Mouse (Mus musculus) hindbrain, postnatal 0 days (tissue): ENCODE results near the gene Aunip. TPM values are rescaled to one million over a fixed set of nuclear protein-coding genes. Genes with fewer than 3 reads are reported as not detected.
A peak's percentile ranks its signal among the peaks of the same experiment; 100 is the strongest.

ENCODE experiments used
- ATAC-seq: fragments of 200-750 bp; cut with Nextera tagmentation; 2 replicates; pipeline ENCODE4 v1.8.0; 2017; ENCODE audit warnings: mild to moderate bottlenecking, moderate TSS enrichment, moderate library complexity
- DNase-seq: peaks from one replicate; pipeline ENCODE4 v3.0.0-alpha.2; 2015; ENCODE audit warnings: low spot score
- H3K27ac ChIP-seq: fragments of 300-500 bp; sonication (generic); 2 replicates; pipeline ENCODE4 v1.5.1; 2014; ENCODE audit warnings: mild to moderate bottlenecking
- H3K27me3 ChIP-seq: fragments of 300-500 bp; sonication (generic); 2 replicates; pipeline ENCODE4 v1.6.1; 2014; ENCODE audit warnings: low read length, mixed read lengths; ENCODE audit not compliant: insufficient read depth
- H3K36me3 ChIP-seq: fragments of 300-500 bp; sonication (generic); 2 replicates; pipeline ENCODE4 v1.6.1; 2014; ENCODE audit warnings: low read length, mixed read lengths; ENCODE audit not compliant: insufficient read depth
- H3K4me1 ChIP-seq: fragments of 300-500 bp; sonication (generic); 2 replicates; pipeline ENCODE4 v1.6.1; 2014; ENCODE audit warnings: antibody characterized with exemption, low read length, mixed read lengths; ENCODE audit not compliant: insufficient read depth
- H3K4me2 ChIP-seq: fragments of 300-500 bp; sonication (generic); 2 replicates; pipeline ENCODE4 v1.6.1; 2014; ENCODE audit warnings: low read depth, mild to moderate bottlenecking, low read length, moderate library complexity, mixed read lengths
- H3K4me3 ChIP-seq: fragments of 300-500 bp; sonication (generic); 2 replicates; pipeline ENCODE4 v1.5.1; 2014; ENCODE audit warnings: low read length
- H3K9ac ChIP-seq: fragments of 300-500 bp; sonication (generic); replicated peaks from 2 replicates; pipeline ENCODE4 v1.6.1; 2014; ENCODE audit warnings: mild to moderate bottlenecking, low read length, moderate library complexity, mixed read lengths
- H3K9me3 ChIP-seq: fragments of 300-500 bp; sonication (generic); 2 replicates; pipeline ENCODE4 v1.6.1; 2016; ENCODE audit warnings: low read length, mixed read lengths
- CTCF ChIP-seq: IDR thresholded peaks from 2 replicates; pipeline ENCODE4 v1.5.1; 2016; ENCODE audit warnings: antibody characterized with exemption, control low read depth, low read depth
- WGBS: fragments of 180-500 bp; shearing (Covaris S2); extraction: QIAGEN DNeasy Blood & Tissue Kit; methylation state at CpG from one replicate; pipeline ENCODE4 v1.1.7; 2014; 5-methylcytosine and 5-hydroxymethylcytosine counted together
- polyA plus RNA-seq: library from polyadenylated mRNA; unstranded; fragments of >200 nt; fragmentation: Nextera tagmentation; extraction: Ambion mirVana; gene quantifications from 2 replicates; pipeline ENCODE4 v1.2.1, GENCODE M21; 2015
- total RNA-seq: library from RNA; depleted of rRNA; stranded (reverse); fragments of >200 nt; gene quantifications from 2 replicates; pipeline ENCODE4 v1.2.3, GENCODE M21; 2014

The Aunip gene
- total and polyA plus RNA-seq, 2 experiments from 2014 or later, result 2.6 to 2.7 TPM

DNA sequence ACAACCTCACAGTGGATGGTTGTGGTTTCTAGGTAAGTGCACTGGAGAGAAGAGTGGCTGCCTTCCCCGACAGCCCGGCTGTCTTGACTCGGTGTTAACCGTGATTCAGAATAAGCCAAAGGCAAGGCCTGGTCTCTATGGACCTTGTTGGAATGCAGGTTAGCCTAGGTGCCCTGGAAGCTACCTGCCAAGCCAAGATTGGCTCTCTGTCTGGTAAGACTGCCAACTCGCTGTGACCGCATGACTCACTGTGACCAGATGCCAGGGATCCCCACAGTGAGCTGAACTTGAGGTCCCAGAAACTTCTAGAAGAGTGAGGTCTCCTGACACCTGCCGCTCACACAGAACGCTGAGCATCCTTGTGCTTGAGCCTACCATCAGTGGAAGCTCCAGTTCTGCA, 33.9 kb upstream of the Aunip start:
- no peak overlapping the region for H3K9ac ChIP-seq
- no peaks in the 10 kb centered on the region for H3K9me3 ChIP-seq
- no peak overlapping the region for H3K4me3 ChIP-seq
- 76% methylated on average over 8 of the region's 8 CpGs for WGBS
- no peak for TF ChIP-seq CTCF
- H3K4me2 ChIP-seq, result no peak overlapping the region
- peak overlapping the region; percentile 34; the same call in 1 of the 2 replicates for H3K27ac ChIP-seq
- DNase-seq (no peak), ATAC-seq (no peak)
- H3K27me3 ChIP-seq, result no peaks in the 10 kb centered on the region
- H3K4me1 ChIP-seq, result peaks cover 3% of the 10 kb centered on the region; the same call in 1 of the 2 replicates
- peaks cover 27% of the 10 kb centered on the region for H3K36me3 ChIP-seq

DNA sequence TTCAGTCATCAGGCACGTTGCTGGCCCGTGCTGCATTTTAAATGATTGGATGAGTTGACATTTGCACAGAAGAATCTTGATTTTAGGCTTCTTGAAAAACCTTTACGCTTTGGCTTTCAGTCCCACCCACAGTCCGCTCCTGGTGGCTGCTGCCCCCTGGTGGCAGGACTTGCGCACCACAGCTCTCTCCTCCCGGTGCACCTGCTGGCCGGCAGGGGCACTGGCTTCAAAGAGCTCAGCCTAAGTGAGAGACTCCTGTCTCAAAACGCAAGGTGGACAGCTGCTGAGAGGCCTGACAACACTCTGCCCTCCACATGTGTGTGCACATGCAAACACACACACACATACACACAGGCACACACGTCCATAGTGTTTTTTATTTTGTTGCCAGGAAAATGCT, 32.8 kb upstream of the Aunip start:
- WGBS, result 4% methylated on average over 9 of the region's 9 CpGs
- H3K27ac ChIP-seq, result peak overlapping the region; percentile 32; the same call in 1 of the 2 replicates
- no peaks in the 10 kb centered on the region for H3K9me3 ChIP-seq
- peaks cover 3% of the 10 kb centered on the region; the same call in 1 of the 2 replicates for H3K4me1 ChIP-seq
- H3K9ac ChIP-seq, result no peak overlapping the region
- no peak overlapping the region for H3K4me2 ChIP-seq
- peak; percentile 91 for DNase-seq
- peak; percentile 100 for TF ChIP-seq CTCF
- peaks cover 27% of the 10 kb centered on the region for H3K36me3 ChIP-seq
- H3K4me3 ChIP-seq, result no peak overlapping the region
- ATAC-seq, result peak; percentile 70
- H3K27me3 ChIP-seq, result no peaks in the 10 kb centered on the region

DNA sequence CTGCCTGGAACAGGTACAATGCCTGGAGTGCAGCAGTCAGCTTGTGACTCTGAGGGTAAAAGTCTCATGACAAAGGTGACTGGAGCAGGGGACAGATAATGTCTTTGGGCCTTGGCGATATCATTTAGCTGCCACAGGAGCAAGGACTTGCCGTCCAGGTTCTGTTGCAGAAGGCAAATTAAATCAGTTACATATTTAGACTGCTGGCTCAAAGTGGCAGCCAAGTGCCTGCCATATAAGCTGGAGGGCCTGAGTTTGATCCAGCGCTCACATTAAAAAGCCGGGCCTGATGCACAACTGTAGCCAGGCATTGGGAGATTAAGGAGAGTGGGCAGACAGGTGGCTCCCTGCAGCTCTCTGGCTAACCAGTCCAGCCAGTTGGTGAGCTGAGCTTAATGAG, 31.0 kb upstream of the Aunip start:
- Histone ChIP-seq H3K27me3 (no peaks in the 10 kb centered on the region), H3K9me3 (no peaks in the 10 kb centered on the region), H3K27ac (no peak overlapping the region), H3K4me2 (no peak overlapping the region), H3K9ac (no peak overlapping the region), H3K4me1 (no peaks in the 10 kb centered on the region), H3K4me3 (no peak overlapping the region), H3K36me3 (peaks cover 15% of the 10 kb centered on the region)
- DNase-seq (no peak), ATAC-seq (no peak)
- WGBS, result 88% methylated on average over 4 of the region's 4 CpGs
- no peak for TF ChIP-seq CTCF

DNA sequence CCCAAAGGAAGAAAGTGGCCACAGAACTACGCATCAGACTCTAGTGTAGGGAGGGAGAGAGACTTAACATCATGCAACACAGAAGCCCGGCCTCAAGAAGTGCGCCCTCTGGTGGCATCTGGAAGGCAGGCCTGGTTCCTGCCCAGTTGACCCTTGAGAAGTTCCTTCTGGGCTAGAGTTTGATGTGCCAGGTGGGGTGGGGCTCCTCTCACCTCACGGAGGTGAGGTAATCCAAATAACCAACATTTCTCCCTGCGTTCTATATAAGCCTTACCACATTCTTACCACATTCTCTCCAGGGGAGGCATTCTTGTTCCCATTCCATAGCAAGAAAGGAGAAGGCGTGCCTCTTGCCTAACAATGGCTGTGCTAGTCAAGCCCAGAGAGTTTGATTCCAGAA, 29.9 kb upstream of the Aunip start:
- Histone ChIP-seq H3K27ac (no peak overlapping the region), H3K9ac (no peak overlapping the region), H3K4me1 (no peaks in the 10 kb centered on the region), H3K4me2 (no peak overlapping the region), H3K9me3 (no peaks in the 10 kb centered on the region), H3K4me3 (no peak overlapping the region), H3K27me3 (no peaks in the 10 kb centered on the region), H3K36me3 (peaks cover 6% of the 10 kb centered on the region; the same call in 1 of the 2 replicates)
- 17% methylated on average over 6 of the region's 6 CpGs for WGBS
- TF ChIP-seq CTCF, result peak; percentile 92
- peak; percentile 44; the same call in 1 of the 2 replicates for ATAC-seq
- DNase-seq, result peak; percentile 76

DNA sequence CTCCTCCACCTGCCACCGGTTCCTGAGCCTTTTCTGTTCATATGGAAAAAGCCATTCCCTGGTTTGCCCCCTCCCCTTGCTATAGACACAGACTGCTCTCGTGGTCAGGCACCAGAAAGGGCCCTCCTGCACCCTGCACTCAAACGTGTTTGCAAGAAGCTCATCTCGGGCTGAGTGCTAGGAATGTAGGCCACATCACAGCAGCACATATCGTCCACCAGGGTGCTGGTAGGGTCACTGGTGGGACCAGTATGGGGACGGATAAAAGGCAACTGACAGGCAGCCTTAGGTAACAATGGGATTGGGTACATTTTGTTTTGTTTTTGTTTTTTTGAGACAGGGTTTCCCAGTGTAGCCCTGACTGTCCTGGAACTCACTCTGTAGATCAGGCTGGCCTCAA, 29.5 kb upstream of the Aunip start:
- Histone ChIP-seq H3K36me3 (peaks cover 4% of the 10 kb centered on the region; the same call in 1 of the 2 replicates), H3K4me1 (no peaks in the 10 kb centered on the region), H3K9me3 (no peaks in the 10 kb centered on the region), H3K4me2 (no peak overlapping the region), H3K4me3 (no peak overlapping the region), H3K9ac (no peak overlapping the region), H3K27ac (no peak overlapping the region), H3K27me3 (no peaks in the 10 kb centered on the region)
- ATAC-seq, result no peak
- DNase-seq, result no peak
- 62% methylated on average over 6 of the region's 6 CpGs for whole genome bisulfite sequencing
- no peak for TF ChIP-seq CTCF

DNA sequence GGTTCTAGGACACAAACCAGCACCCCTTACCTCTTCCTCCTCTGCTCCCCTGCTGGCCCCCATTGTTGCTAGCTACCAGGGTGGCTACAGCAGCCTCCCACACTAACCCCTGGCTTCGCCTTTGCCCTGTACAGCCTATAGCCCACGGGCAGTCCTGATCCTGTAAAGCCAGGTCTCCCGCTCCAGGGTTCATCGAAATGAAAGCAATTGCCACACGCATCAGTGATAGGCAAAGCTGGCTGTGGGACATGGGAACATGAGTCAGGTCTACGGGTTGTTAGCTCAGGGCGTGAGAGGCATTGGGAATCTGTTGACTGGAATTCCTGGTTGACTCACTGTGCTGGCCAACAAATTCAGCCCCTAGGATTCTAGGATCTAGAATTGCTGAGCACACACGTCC, 28.4 kb upstream of the Aunip start:
- Histone ChIP-seq H3K4me2 (no peak overlapping the region), H3K4me3 (no peak overlapping the region), H3K27me3 (no peaks in the 10 kb centered on the region), H3K27ac (no peak overlapping the region), H3K9me3 (no peaks in the 10 kb centered on the region), H3K4me1 (no peaks in the 10 kb centered on the region), H3K36me3 (no peaks in the 10 kb centered on the region), H3K9ac (no peak overlapping the region)
- DNase-seq (no peak), ATAC-seq (no peak)
- TF ChIP-seq CTCF, result no peak
- WGBS, result 84% methylated on average over 8 of the region's 8 CpGs

GRCm38 (mm10) chr4:134483078-134483688, 27.6 kb upstream of the Aunip start:
- DNase-seq, result no peak
- Histone ChIP-seq H3K4me3 (no peak overlapping the region), H3K4me2 (no peak overlapping the region), H3K36me3 (no peaks in the 10 kb centered on the region), H3K27ac (no peak overlapping the region), H3K9me3 (no peaks in the 10 kb centered on the region), H3K4me1 (no peaks in the 10 kb centered on the region), H3K9ac (no peak overlapping the region), H3K27me3 (no peaks in the 10 kb centered on the region)
- WGBS, result 47% methylated on average over 6 of the region's 6 CpGs
- TF ChIP-seq CTCF, result no peak
- no peak for ATAC-seq
